Mouse (Mus musculus) CH12.LX (cell line): Measurements from ENCODE around the gene Gm8206. TPM values are rescaled to one million over a fixed set of nuclear protein-coding genes. Genes with fewer than 3 reads are reported as not detected.
"Not testable (repeated sequence)": the region's sequence is repeated elsewhere in the genome, so short reads cannot be mapped to it uniquely, and the experiment has no call there.

Source experiments
- DNase-seq: peaks from one replicate; pipeline ENCODE4 v3.0.0-alpha.2; 2013; ENCODE audit errors: extremely low read depth
- H3K27ac ChIP-seq: 2 replicates; pipeline ENCODE4 v1.5.1; 2012; ENCODE audit warnings: low read depth, mild to moderate bottlenecking, control low read depth, moderate library complexity; ENCODE audit not compliant: insufficient read depth
- H3K27me3 ChIP-seq: replicated peaks from 2 replicates; pipeline ENCODE3; 2012; ENCODE audit warnings: inconsistent platforms
- H3K36me3 ChIP-seq, 2 experiments: replicated peaks in 1 of 2; 2 replicates each; pipeline versions ENCODE3 to v1.6.1; 2012; ENCODE audit warnings: inconsistent platforms in 1 of 2, low read length in 1 of 2, mild to moderate bottlenecking in 1 of 2, mixed read lengths in 1 of 2, moderate library complexity in 1 of 2; ENCODE audit not compliant: control insufficient read depth in 1 of 2, insufficient read depth in 1 of 2
- H3K4me1 ChIP-seq, 2 experiments: 2 replicates each; pipeline ENCODE4 v1.6.1; 2012; ENCODE audit warnings: inconsistent platforms in 1 of 2, moderate library complexity in 1 of 2; ENCODE audit not compliant: insufficient read depth in 2 of 2, control insufficient read depth in 1 of 2
- H3K4me2 ChIP-seq: 2 replicates; pipeline ENCODE4 v1.6.1; 2012; ENCODE audit warnings: low read depth, mild to moderate bottlenecking, control low read depth; ENCODE audit not compliant: poor library complexity, insufficient read depth, severe bottlenecking
- H3K4me3 ChIP-seq, 3 experiments: fragments of 150-350 bp in 1 of 3; sonication (generic) in 1 of 3; replicated peaks in 1 of 3; 2 replicates each; pipeline versions ENCODE3 to v1.5.1; 2011 to 2012; ENCODE audit warnings: low read depth in 2 of 3, low read length in 2 of 3, mild to moderate bottlenecking in 2 of 3, moderate library complexity in 2 of 3, control low read depth in 1 of 3, improper control_type of control experiment in 1 of 3, inconsistent platforms in 1 of 3, mixed read lengths in 1 of 3; ENCODE audit not compliant: poor library complexity in 1 of 3
- H3K79me2 ChIP-seq: replicated peaks from 2 replicates; pipeline ENCODE4 v1.6.1; 2012; ENCODE audit warnings: mild to moderate bottlenecking, moderate library complexity; ENCODE audit not compliant: control insufficient read depth, poor library complexity, insufficient read depth, severe bottlenecking; ENCODE audit errors: extremely low read depth
- H3K9ac ChIP-seq: 2 replicates; pipeline ENCODE4 v1.6.1; 2012; ENCODE audit warnings: low read depth, mild to moderate bottlenecking, control low read depth, moderate library complexity; ENCODE audit not compliant: insufficient read depth
- H3K9me3 ChIP-seq: replicated peaks from 2 replicates; pipeline ENCODE3; 2012; ENCODE audit warnings: low read length, inconsistent platforms, mixed read lengths
- dilution Hi-C: fragments of 300-500 bp; cut with MboI; formaldehyde crosslinking; loops from 2 replicates; pipeline ENCODE4 v1.14.3; 2020; ENCODE audit warnings: low sequenced_read_pairs; ENCODE audit not compliant: extremely low pct_unique_long_range_greater_than_20kb, extremely low pct_ligation_motif_present
- in situ Hi-C: fragments of 300-500 bp; cut with MboI; formaldehyde crosslinking; loops from 3 replicates; pipeline ENCODE4 v1.14.3; 2019; ENCODE audit warnings: low sequenced_read_pairs, low pct_ligation_motif_present, low pct_unique_long_range_greater_than_20kb, mixed read lengths
- polyA plus RNA-seq: library from polyadenylated mRNA; unstranded; fragments of >175 nt; gene quantifications from 2 replicates; pipeline ENCODE4 v1.2.1, GENCODE M21; 2012; ENCODE audit warnings: low read depth; ENCODE audit not compliant: insufficient read length
- total RNA-seq, 2 experiments: library from RNA; depleted of rRNA; stranded (reverse); fragments of 300-350 nt in 1 of 2; fragments of >200 nt in 1 of 2; gene quantifications; 2 replicates each; pipeline ENCODE4 v1.2.3; 2012 to 2014

Gene Gm8206
- total and polyA plus RNA-seq, 3 experiments, result not detected

- H3K4me2 ChIP-seq, in situ Hi-C loops, dilution Hi-C loops, H3K4me1 ChIP-seq, H3K36me3 ChIP-seq, H3K27me3 ChIP-seq, H3K9me3 ChIP-seq, H3K79me2 ChIP-seq, DNase-seq, H3K9ac ChIP-seq, H3K27ac ChIP-seq, H3K4me3 ChIP-seq: not testable (repeated sequence)
These were observed 114.7 kb downstream of the Gm8206 start, which contains the start of gene Gm3453 for GRCm38 (mm10) chr14:5979037-5979436. Gm3453 (minus strand) TSS chr14:5979137.

Other genes with a start within 250 kb of the Gm8206 start
- gene Gm8237, start 213.6 kb downstream of the Gm8206 start, total RNA-seq (2012; rRNA removed), result not detected in 2 replicates
- not detected in 2 replicates for gene Gm8237, start 213.6 kb downstream of the Gm8206 start, total RNA-seq (2014; rRNA removed)
- gene Gm8237, start 213.6 kb downstream of the Gm8206 start, polyA plus RNA-seq, result not detected in 2 replicates
- gene Gm3248, start 132.2 kb downstream of the Gm8206 start, total RNA-seq (2012; rRNA removed), result not detected in 2 replicates
- gene Gm3248, start 132.2 kb downstream of the Gm8206 start, total RNA-seq (2014; rRNA removed), result not detected in 2 replicates
- gene Gm3248, start 132.2 kb downstream of the Gm8206 start, polyA plus RNA-seq, result not detected in 2 replicates
- not detected in 2 replicates for gene Gm3453, start 114.8 kb downstream of the Gm8206 start, total RNA-seq (2012; rRNA removed)
- not detected in 2 replicates for gene Gm3453, start 114.8 kb downstream of the Gm8206 start, total RNA-seq (2014; rRNA removed)
- gene Gm3453, start 114.8 kb downstream of the Gm8206 start, polyA plus RNA-seq, result not detected in 2 replicates
- gene Gm6337, start 35.7 kb downstream of the Gm8206 start, total RNA-seq (2012; rRNA removed), result not detected in 2 replicates
- not detected in 2 replicates for gene Gm6337, start 35.7 kb downstream of the Gm8206 start, total RNA-seq (2014; rRNA removed)
- gene Gm6337, start 35.7 kb downstream of the Gm8206 start, polyA plus RNA-seq, result not detected in 2 replicates
- gene Gm3468, start 14.7 kb upstream of the Gm8206 start, total RNA-seq (2012; rRNA removed), result not detected in 2 replicates
- not detected in 2 replicates for gene Gm3468, start 14.7 kb upstream of the Gm8206 start, total RNA-seq (2014; rRNA removed)
- not detected in 2 replicates for gene Gm3468, start 14.7 kb upstream of the Gm8206 start, polyA plus RNA-seq
- gene Gm3476, start 31.9 kb upstream of the Gm8206 start, total RNA-seq (2012; rRNA removed), result not detected in 2 replicates
- gene Gm3476, start 31.9 kb upstream of the Gm8206 start, total RNA-seq (2014; rRNA removed), result not detected in 2 replicates
- gene Gm3476, start 31.9 kb upstream of the Gm8206 start, polyA plus RNA-seq, result not detected in 2 replicates
- not detected in 2 replicates for gene Gm21560, start 125.3 kb upstream of the Gm8206 start, total RNA-seq (2012; rRNA removed)
- not detected in 2 replicates for gene Gm21560, start 125.3 kb upstream of the Gm8206 start, total RNA-seq (2014; rRNA removed)
- not detected in 2 replicates for gene Gm21560, start 125.3 kb upstream of the Gm8206 start, polyA plus RNA-seq
- not detected in 2 replicates for gene Gm3411, start 193.3 kb upstream of the Gm8206 start, total RNA-seq (2012; rRNA removed)
- not detected in 2 replicates for gene Gm3411, start 193.3 kb upstream of the Gm8206 start, total RNA-seq (2014; rRNA removed)
- not detected in 2 replicates for gene Gm3411, start 193.3 kb upstream of the Gm8206 start, polyA plus RNA-seq
- not detected in 2 replicates for gene Gm21103, start 210.9 kb upstream of the Gm8206 start, total RNA-seq (2012; rRNA removed)
- not detected in 2 replicates for gene Gm21103, start 210.9 kb upstream of the Gm8206 start, total RNA-seq (2014; rRNA removed)
- not detected in 2 replicates for gene Gm21103, start 210.9 kb upstream of the Gm8206 start, polyA plus RNA-seq
- not detected in 2 replicates for gene Gm3618, start 249.7 kb upstream of the Gm8206 start, total RNA-seq (2012; rRNA removed)
- not detected in 2 replicates for gene Gm3618, start 249.7 kb upstream of the Gm8206 start, total RNA-seq (2014; rRNA removed)
- not detected in 2 replicates for gene Gm3618, start 249.7 kb upstream of the Gm8206 start, polyA plus RNA-seq